Mouse (Mus musculus) lung, postnatal 25 days (tissue): ENCODE results near the gene Opa3.
A peak's percentile ranks its signal among the peaks of the same experiment; 100 is the strongest.

ENCODE experiments used
- DNase-seq: peaks from one replicate; pipeline ENCODE4 v3.0.0; 2022; ENCODE audit warnings: low spot score

Opa3 gene

DNA sequence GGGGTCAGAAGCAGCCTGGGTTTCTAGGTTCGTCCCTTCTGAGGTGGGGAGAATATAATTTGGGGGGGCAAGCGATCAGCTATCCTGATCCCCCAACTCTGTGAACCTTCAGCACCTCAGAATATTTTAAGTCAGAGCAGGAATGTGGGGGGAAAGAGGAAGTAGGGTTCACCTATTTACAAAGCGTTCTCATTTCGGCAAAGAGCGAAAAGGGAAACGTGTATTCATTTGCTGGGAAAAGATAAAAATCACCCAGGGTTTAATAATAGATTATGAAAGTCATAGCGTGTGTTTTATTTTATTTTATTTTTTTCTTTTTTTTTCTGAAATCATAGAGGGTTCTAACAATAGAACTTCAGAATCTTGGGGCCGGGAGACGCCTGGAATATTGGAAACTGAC lies 13.2 kb upstream of the Opa3 start:
- DNase-seq: no peak

DNA sequence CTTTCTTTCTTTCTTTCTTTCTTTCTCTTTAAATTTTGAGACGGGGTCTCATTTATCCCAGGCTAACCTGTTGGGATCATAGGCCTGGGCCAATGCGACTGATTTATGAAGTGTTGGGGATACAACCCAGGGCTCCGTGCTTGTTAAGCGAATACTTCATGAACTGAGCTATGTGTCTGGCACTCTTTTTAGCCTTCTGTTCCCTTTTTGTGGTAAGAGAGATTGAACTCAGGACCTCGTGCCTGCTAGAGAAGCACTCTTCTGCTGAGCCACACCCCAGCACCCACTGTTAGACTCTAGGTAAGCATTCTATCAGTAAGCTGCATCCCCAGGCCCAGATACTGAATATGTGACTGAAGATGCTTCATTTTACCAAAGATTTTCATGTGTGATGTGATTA lies 10.6 kb upstream of the Opa3 start:
- no peak for DNase-seq

DNA sequence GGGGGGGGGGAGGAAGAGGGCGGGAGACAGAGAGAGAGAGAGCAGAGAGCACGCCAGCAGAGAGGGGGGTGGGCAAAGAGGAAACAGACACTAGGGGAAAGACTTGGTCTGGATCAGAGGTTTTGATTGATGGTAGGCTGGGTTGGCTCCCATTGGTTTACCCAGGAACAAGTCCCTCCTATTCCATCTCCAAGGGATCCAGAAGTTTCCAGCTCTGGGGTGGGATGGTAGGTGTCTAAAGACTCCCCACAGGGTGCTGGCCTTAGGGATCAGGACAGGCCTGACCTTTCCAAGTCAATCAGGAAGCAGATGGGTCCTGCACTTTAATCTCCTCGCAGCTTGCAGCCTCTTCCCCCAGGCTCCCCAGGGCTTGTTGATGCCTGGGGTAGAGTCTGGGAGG lies 10.2 kb upstream of the Opa3 start:
- DNase-seq: no peak

DNA sequence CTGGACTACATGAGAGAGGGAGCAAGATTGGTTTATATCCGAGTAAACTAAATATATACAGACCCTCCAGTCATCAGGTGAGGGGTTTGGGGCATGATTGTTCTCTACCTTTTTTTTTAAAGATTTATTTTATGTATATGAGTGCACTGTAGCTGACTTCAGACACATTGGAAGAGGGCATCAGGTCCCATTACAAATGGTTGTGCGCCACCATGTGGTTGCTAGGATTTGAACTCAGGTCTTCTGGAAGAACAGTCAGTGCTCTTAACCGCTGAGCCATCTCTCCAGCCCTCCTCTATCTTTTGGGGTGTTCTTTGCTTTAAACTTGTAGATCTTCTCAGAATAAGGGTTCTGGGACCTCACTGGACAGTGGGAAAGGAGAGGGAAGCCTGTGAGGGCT lies 8.1 kb upstream of the Opa3 start:
- no peak for DNase-seq

DNA sequence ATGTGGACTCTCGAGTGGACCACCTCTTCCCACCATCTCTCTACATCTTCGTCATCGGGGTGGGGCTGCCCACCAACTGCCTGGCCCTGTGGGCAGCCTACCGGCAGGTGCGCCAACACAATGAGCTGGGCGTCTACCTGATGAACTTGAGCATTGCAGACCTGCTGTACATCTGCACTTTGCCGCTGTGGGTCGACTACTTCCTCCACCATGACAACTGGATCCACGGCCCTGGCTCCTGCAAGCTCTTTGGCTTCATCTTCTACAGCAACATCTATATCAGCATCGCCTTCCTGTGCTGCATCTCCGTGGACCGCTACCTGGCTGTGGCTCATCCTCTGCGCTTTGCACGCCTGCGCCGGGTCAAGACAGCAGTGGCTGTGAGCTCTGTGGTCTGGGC lies 5.9 kb upstream of the Opa3 start:
- DNase-seq: no peak

DNA sequence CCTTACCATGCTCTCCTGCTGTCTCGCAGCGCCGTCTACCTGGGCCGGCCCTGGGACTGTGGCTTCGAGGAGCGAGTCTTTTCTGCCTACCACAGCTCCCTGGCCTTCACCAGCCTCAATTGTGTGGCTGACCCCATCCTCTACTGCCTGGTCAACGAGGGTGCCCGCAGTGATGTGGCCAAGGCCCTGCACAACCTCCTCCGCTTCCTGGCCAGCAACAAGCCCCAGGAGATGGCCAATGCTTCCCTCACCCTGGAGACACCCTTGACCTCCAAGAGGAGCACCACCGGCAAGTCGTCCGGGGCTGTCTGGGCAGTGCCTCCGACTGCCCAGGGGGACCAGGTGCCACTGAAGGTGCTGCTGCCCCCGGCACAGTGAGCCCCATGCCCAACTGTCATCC lies 5.3 kb upstream of the Opa3 start:
- DNase-seq: no peak

DNA sequence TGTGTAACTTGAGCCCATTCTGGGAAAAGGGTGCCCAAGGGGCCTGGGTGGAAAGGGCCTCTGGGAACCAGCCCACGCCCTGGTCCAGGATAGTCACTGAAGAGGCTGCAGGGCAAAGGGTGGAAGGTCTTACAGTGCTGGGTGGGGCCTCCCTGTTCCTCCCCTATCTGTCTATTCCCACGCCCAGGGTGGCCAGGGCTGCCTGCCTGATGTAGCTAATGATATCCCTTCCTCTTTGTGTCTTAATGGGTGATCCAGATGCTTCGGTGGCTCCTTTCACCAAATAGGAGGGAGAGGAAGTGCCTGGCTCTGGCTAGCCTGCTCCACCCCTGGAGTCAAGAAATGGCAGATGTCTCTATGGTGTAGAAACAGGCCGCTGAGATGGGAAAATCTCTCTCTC lies 3.2 kb upstream of the Opa3 start:
- DNase-seq: no peak

DNA sequence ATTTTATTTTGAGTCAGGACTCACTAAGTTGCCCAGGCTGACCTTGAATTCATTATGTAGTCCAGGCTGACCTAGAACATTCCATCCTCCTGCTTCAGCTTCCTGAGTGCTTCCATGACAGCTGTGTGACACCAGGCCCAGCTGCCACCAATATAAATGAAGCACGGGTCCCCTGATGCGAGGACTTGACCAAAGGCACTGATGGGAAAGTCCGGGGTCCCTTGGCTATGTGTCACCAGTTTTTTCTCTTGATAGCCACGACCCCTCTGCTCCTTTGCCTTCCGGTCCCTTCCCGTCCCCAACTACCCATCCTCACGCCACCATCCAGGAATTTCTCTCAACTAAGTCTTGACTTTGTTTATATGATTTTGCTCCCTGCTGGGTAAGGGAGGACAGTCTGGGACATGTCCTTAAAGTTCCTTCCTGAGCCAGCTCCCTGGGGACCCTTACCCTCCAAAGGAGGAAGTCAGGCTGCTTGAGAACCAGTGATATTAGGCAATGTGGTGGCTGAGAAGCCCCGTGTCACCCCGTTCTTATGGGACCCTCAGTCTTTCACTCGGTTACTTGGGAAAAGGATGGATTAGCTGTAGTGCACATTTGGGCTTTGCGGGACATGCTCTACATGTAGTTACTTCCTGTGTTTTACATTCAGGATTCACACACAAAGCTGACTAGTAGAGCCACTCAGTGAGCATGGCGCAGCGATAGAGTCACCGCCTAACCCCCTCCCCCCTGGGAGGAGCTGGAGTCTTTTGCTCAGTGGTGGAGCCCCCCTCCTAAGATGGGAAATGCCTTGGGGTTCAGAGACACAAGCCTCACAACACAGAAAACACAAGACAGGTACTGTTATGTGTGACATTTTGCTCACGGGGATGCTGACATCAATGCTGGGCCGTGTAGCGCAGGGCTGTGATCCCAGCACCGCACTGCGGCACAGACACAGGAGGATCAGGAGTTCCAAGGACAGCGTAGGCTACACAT lies 1.0 kb upstream of the Opa3 start:
- DNase-seq: no peak

DNA sequence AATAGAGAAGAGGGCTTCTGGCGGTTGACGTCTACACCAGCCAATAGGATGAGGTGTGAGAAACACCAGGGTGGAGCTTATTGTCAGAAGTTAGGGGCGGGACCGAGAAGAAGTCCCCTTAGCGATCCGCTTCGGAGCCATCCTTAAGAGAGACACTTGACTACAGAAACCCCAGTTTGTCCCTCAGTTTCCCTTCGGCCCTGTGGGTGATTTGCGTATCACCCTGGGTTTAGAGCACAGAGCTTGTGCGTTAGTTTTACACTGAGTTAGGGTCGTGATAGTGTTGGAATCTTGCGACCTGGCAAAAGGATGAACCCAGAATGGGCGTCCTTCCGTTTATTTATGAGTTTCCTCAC lies 637 bp downstream of the Opa3 start:
- no peak for DNase-seq

DNA sequence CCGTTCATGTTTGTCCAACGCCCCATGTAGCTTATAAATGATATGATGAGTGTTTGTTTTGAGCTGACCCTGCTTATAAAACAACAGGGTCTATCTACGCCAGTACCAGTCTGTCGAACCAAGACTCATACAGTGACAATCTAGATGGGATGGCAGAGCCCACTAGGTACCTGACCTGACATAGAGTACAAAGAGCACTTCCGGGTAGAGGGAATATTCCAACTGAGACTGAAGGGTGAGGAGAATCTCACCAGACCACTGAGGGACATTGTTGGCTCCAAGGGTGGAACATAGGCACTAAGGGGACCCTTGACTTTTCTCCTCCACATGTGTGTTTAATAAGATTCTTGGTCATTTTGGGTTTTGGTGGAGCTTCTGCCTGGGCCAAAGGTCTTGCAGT lies 1.3 kb downstream of the Opa3 start:
- no peak for DNase-seq

DNA sequence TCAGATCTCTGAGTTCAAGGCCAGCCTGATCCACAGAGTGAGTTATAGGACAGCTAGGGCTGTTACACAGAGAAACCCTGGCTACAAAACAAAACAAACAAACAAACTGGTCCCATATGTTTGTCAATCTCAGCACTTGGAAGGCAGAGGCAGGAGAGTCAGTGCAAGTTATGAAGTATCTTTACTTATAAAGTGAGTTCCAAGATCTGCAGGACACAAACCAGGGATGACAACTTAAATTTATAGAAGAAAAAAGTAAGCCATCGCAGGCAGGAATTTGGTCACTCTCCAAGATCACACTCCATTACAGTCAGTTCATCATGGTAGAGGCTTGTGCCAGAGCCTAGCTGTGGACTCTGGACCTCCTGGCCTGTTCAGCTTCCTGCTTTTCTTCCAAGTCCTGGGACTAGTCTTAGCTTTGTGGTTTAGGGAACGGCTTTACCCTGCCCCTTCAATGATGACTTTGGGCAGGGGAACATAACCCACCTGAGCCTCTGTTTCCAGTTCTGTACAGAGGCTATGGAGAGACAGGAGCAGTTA lies 2.0 kb downstream of the Opa3 start:
- DNase-seq: no peak

DNA sequence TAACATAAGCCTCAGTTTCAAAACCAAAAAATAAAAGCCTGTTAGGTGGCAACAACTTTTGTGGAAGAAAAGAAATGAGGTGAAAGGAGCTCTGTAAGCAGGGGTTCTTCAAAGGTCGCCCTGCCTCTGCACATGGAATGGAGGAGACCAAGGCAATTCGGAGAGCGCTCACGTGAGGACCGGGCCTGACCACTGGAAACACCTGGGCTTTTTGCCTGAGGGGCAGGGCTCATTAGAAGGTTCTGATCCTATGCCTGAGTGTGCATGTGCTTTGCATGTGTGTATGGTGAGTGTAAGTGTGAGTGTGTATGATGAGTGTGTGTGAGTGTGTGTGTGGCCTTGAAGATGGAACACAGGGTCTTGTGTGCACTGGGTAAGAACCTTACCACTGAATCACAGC lies 2.8 kb downstream of the Opa3 start:
- DNase-seq: no peak

DNA sequence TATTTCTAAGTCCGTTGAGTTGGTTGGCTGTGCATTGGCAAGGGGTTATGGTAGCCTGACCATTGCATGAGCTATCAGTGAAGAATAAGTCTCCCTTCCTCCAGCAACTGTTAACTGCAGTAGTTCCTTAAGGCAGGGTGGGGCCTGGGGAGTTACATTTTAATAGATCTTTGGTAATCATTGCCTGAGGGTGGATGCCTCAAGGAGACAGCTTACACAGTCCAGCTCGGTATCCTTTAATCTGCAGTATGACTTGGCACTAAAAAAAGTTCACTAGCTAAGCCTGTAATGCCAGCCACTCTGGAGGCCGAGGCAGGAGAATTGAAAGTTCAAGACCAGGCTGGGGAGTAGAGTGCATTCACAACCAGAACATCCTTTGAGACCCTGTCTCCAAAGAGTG lies 3.7 kb downstream of the Opa3 start:
- no peak for DNase-seq

DNA sequence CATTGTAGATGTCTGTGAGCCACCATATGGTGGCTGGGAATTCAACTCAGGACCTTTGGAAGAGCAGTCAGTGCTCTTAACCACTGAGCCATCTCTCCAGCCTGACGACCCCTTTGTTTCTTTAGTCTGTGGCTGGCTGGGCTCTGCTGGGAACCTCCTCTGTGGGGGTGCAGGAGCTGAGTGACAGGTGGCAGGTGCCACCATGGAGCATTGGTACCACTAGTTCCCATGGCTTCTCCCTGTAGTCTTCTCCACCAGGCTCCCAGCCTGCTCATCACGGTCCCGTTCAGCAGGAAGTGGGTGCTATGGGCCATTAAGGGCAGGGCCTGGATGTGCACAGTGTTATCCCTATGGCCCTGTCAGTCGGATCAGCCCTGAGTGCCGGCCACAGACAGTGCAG lies 6.5 kb downstream of the Opa3 start:
- DNase-seq: no peak

DNA sequence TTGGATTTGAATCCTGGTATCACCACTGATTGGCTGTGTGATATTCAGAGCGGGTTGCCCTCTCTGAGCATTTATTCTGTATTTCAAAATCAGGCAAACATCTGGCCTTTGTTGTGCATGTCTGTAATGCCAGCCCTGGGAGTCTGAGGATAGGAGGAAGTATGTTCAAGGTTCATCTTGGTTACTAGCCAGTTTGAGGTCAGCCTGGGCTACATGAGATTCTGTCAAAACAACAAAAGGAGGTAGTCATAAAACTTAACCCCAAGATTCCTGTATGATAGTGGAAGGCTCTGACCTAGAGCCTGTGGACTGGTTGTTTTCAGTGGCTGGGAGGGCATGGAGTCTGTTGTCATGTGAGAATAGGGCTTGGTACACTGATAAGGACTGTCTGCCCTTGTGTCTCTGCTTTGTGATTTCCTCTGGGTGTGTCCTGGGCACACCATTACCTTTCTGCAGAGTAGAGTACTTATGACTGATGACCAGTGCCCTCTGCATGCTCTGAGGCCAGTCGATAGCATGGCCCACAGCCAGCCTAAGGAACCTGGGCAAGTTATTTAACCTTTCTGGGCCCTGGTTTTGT lies 7.0 kb downstream of the Opa3 start:
- DNase-seq: no peak

DNA sequence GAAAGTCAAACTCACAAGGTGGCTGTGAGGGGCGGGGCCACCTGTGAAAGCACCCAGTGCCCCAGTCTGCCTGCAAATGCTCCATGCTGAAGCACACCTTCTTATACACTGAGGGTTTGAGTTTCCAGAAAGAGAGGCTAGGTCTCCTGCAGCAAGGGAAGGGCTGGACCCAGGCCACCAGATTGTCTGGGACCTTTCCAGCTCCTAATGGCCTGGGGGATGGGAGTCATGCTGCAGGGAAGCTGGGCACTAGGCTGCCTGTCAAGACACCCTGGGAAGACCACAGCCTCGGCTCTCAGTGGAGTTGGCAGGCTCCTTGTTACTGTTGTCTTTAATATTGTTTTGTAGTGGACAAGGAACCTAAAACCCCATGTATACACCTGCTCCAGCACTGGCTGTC lies 8.3 kb downstream of the Opa3 start:
- DNase-seq: no peak

DNA sequence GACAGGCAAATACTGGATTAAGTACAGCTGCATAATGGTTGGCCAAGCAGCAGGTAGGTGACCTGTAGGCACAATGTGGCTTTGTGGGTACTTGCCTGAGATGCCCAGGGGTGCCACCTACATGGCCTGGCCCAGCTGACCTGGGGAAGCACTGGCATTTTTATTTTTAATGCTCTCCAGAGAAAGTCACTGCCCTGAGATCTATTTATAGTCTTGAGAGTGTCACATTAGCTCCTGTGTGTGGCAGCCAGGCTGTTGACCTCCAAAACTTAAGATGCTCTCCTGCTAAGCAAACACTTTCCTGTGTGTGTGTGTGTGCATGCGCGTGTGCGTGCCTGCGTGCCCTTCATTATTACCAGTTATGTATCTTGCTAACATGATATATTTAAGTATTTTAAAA lies 10.2 kb downstream of the Opa3 start:
- DNase-seq: peak; percentile 66

DNA sequence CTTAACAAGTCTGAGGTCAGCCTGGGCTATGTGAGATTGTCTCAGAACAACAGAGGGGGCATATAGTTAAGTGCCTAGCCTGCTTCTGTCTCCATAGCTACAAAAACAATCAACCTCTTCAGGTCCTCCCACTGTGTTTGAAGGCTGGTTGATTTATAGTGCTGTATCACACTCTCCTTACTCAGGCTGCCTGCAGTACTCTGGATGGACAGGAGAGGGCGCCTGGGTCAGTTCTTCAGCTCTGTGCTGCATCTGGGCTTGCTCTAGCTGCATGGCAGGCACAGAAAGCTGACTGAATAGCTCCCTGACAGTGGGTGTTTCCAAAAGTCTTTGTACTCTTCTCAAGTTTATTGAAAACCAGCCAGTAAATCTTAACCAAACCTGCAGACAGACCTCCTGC lies 11.3 kb downstream of the Opa3 start:
- DNase-seq: peak; percentile 91

DNA sequence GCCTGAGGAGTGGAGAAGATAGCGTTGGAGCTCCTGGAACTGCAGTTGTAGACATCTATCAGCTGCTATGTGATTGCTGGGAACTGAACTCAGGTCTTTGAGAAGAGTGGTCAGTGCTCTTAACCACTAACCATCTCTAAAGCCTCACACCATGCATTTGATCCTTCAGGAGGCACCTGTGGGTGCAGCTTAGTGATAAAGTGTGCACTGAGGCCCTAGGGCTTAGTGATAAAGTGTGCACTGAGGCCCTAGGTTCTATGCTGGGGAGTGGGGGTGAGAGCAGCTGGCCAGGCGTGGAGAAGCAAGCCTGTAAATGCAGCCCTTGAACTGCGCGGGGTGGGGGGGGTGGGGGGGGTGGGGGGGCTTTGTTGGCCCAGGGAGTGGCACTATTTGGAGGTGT lies 11.9 kb downstream of the Opa3 start:
- no peak for DNase-seq

DNA sequence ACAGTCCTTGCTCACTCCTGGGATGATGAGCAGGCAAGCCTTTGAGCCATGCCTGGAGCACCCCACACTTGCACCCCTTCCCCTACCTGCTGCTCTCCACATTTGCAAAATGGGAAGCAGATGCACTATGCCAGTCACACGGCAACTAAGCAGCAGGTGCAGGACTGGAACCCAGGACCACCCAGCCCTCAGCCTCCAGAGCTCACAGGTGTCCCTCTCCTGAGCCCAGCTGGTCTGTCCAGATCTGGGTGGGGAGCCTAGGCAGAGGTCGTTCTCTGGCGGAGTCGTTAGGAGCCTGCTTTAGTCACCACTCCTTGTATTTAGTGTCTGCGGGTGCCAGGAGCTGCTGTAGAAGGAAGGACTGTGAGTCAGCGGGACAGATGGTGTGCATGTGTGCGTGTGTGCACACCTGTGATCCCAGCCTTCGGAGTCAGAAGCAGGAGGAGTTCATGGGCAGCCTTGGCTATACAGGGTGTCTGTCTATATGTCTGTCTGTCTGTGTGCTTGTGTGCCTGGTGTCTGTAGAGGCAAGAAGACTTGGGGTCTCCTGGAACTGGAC lies 12.8 kb downstream of the Opa3 start:
- no peak for DNase-seq

DNA sequence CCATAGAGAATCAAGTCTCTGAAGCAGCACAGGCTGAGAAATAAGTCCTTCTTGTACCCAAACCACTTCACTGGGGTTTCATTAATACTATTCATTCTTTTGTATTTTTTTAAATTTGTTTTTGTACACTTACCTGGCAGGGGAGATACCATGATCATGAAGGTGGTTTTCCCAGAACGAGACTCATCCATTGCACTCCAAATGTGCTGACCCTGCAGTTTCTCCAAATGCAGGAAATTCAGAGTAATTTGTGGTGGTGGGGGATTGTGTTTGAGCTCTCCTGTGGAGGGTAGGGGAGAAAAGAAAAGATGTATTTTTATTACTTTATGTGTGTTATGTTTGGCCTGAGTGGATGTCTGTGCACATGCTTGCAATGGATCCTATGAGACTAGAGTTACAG lies 13.9 kb downstream of the Opa3 start:
- DNase-seq: no peak

DNA sequence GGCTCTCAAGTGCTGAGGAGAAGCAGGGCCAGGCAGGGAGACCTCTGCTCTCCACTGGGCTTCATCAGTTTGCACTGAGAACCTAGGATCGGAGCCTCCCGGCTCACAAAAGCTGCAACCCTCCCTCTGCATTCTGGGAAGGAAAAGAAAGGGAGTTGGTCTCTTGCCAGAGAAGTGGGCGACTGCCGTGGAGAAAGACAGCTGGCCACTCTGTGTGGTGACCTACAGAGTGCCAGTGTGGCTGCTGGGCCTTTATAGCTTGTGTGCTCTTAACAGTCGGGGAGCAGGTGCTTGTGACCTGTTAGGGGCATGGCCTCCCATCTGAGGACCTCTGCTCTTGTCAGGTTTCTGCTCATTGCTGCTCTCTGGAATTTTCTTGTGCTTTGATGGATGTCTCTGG lies 15.7 kb downstream of the Opa3 start:
- no peak for DNase-seq

DNA sequence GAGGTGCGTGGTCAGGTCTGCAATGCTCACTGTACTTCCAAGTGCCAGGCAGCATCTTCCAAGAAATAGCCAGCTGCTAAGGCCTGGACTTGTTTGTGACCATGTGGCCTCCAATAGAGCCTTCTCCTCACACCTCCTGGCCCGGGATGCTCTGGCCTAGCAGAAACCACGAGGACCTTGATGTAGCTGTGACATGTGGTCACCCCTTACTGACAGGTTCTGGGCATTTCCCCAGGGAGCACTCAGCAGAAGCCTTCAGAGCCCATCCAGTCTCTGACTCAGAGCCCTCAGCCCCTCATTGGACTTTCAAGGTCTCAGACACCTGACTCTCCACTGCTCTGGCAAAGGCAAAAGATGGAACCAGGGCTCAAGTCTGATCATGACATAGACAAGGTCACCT lies 16.9 kb downstream of the Opa3 start:
- no peak for DNase-seq
